ENCODE assay signal across 15 mouse cellular contexts in genomic region chr10:75030234-75030633, GRCm38 (mm10). TPM values are rescaled to one million over a fixed set of nuclear protein-coding genes. Genes with fewer than 3 reads are reported as not detected.
"Had no signal": no experiment of that assay in that cellular context is flagged by ENCODE, and none has a peak within 500 bp of the region (broad histone marks: within the 10 kb centered on the region; RNA-seq: fewer than 3 reads in every experiment).

No protein-coding gene starts in this region.

- DNase-seq: lung, adult 18-20 months; lung, embryonic 14.5 days; lung, postnatal 10 days; lung, postnatal 4 days; midbrain, embryonic 14.5 days; retina, postnatal 1 day; right cerebral cortex, adult 18-20 months; right cerebral cortex, postnatal 25 days; right cerebral cortex, postnatal 4 days; spleen, adult 18-20 months; thymus, adult 18-20 months; thymus, postnatal 14 days; thymus, postnatal 36 days had no signal

RNA-seq across cellular contexts. Expression of gene Rsph14, which starts 2.2 kb away (rescaled TPM):
- total RNA-seq: megakaryocyte, adult 5-6 weeks; megakaryocyte-erythroid progenitor cell, adult 5-6 weeks had no signal

RNA-seq across cellular contexts. Expression of gene Rab36, which starts 6.6 kb away (rescaled TPM):
- total RNA-seq: megakaryocyte-erythroid progenitor cell, adult 5-6 weeks had no signal
